Mouse (Mus musculus) small intestine, adult 2 months (tissue): ENCODE data around the gene Olfr641.

Experiments
- CTCF ChIP-seq: fragments of 200-500 bp; IDR thresholded peaks from 2 replicates; pipeline ENCODE4 v1.5.1; 2012; ENCODE audit warnings: low read depth, mild to moderate bottlenecking, control low read depth, inconsistent platforms, low read length, moderate library complexity, mixed read lengths; ENCODE audit not compliant: insufficient replicate concordance, insufficient read length; ENCODE audit errors: extremely low read depth
- POLR2A ChIP-seq: fragments of 200-500 bp; IDR thresholded peaks from 2 replicates; pipeline ENCODE4 v1.6.1; 2012; ENCODE audit warnings: low read depth, mild to moderate bottlenecking, control low read depth, inconsistent platforms, low read length, moderate library complexity

GRCm38 (mm10) chr7:104026978-104027377 lies 8.3 kb upstream of the Olfr641 start:
- TF ChIP-seq CTCF (no peak), POLR2A (no peak)
